Mouse (Mus musculus) stomach, embryonic 15.5 days (tissue): ENCODE data around the gene Mrps34. TPM values are rescaled to one million over a fixed set of nuclear protein-coding genes. Genes with fewer than 3 reads are reported as not detected.
"Not testable (repeated sequence)": the region's sequence is repeated elsewhere in the genome, so short reads cannot be mapped to it uniquely, and the experiment has no call there.

ENCODE experiments used
- ATAC-seq: fragments of 200-750 bp; cut with Nextera tagmentation; 2 replicates; pipeline ENCODE4 v1.8.0; 2017; ENCODE audit warnings: low read depth, moderate number of reproducible peaks, moderate TSS enrichment; ENCODE audit not compliant: insufficient read depth, low FRiP score
- H3K27ac ChIP-seq: fragments of 300-500 bp; sonication (generic); 2 replicates; pipeline ENCODE4 v1.5.1; 2015; ENCODE audit warnings: mild to moderate bottlenecking, inconsistent platforms
- H3K27me3 ChIP-seq: fragments of 300-500 bp; sonication (generic); replicated peaks from 2 replicates; pipeline ENCODE4 v1.6.1; 2015; ENCODE audit warnings: inconsistent platforms
- H3K36me3 ChIP-seq: fragments of 300-500 bp; sonication (generic); 2 replicates; pipeline ENCODE4 v1.6.1; 2015; ENCODE audit warnings: inconsistent platforms
- H3K4me1 ChIP-seq: fragments of 300-500 bp; sonication (generic); 2 replicates; pipeline ENCODE4 v1.6.1; 2015; ENCODE audit warnings: inconsistent platforms
- H3K4me2 ChIP-seq: fragments of 300-500 bp; sonication (generic); 2 replicates; pipeline ENCODE4 v1.6.1; 2015; ENCODE audit warnings: mild to moderate bottlenecking, inconsistent platforms
- H3K4me3 ChIP-seq: fragments of 300-500 bp; sonication (generic); replicated peaks from 2 replicates; pipeline ENCODE4 v1.5.1; 2015; ENCODE audit warnings: inconsistent platforms
- H3K9ac ChIP-seq: fragments of 300-500 bp; sonication (generic); 2 replicates; pipeline ENCODE4 v1.6.1; 2015; ENCODE audit warnings: inconsistent platforms
- H3K9me3 ChIP-seq: fragments of 300-500 bp; sonication (generic); 2 replicates; pipeline ENCODE4 v1.6.1; 2016; ENCODE audit warnings: inconsistent platforms
- WGBS: fragments of 180-500 bp; shearing (Covaris S2); methylation state at CpG from one replicate; pipeline ENCODE4 v1.1.7; 2015; 5-methylcytosine and 5-hydroxymethylcytosine counted together
- polyA plus RNA-seq: library from polyadenylated mRNA; unstranded; fragments of >200 nt; fragmentation: Nextera tagmentation; extraction: Ambion mirVana; gene quantifications from 2 replicates; pipeline ENCODE4 v1.2.1, GENCODE M21; 2015

Gene Mrps34
- polyA plus RNA-seq, 1 experiment from 2014 or later = 112 TPM

GRCm38 (mm10) chr17:24943036-24943435, 48.1 kb downstream of the Mrps34 start:
- WGBS = 86% methylated on average over 7 of the region's 7 CpGs
- Histone ChIP-seq H3K4me2 (no peak overlapping the region), H3K27ac (no peak overlapping the region)

GRCm38 (mm10) chr17:24943589-24943988, 48.7 kb downstream of the Mrps34 start:
- not testable (repeated sequence) for H3K9ac ChIP-seq, H3K27me3 ChIP-seq, H3K4me1 ChIP-seq, ATAC-seq, H3K27ac ChIP-seq, H3K4me2 ChIP-seq, H3K9me3 ChIP-seq, H3K4me3 ChIP-seq
- H3K36me3 ChIP-seq = peaks cover 28% of the 10 kb centered on the region
- WGBS = 84% methylated on average over 1 of the region's 1 CpGs

More at GRCm38 (mm10) chr17:24943036-24943435, 48.1 kb downstream of the Mrps34 start:
- Histone ChIP-seq H3K36me3 (peaks cover 22% of the 10 kb centered on the region), H3K27me3 (no peaks in the 10 kb centered on the region), H3K9ac (no peak overlapping the region), H3K9me3 (no peaks in the 10 kb centered on the region), H3K4me3 (no peak overlapping the region), H3K4me1 (no peaks in the 10 kb centered on the region)
- no peak for ATAC-seq

Other genes starting within 250 kb of the Mrps34 start
- gene Slc9a3r2, start 244.8 kb upstream of the Mrps34 start, polyA plus RNA-seq = 51.0 and 53.7 TPM in 2 replicates
- 0.30 and 0.46 TPM in 2 replicates for gene Npw, start 236.7 kb upstream of the Mrps34 start, polyA plus RNA-seq
- 19.3 and 22.1 TPM in 2 replicates for gene Zfp598, start 225.4 kb upstream of the Mrps34 start, polyA plus RNA-seq
- 6.3 and 6.9 TPM in 2 replicates for gene Syngr3, start 205.2 kb upstream of the Mrps34 start, polyA plus RNA-seq
- gene Gfer, start 199.0 kb upstream of the Mrps34 start, polyA plus RNA-seq = 40.9 and 44.1 TPM in 2 replicates
- 3.2 and 3.5 TPM in 2 replicates for gene Noxo1, start 198.9 kb upstream of the Mrps34 start, polyA plus RNA-seq
- 64.4 and 68.0 TPM in 2 replicates for gene Tbl3, start 187.5 kb upstream of the Mrps34 start, polyA plus RNA-seq
- gene Rnf151, start 177.1 kb upstream of the Mrps34 start, polyA plus RNA-seq = 0.19 TPM in 1 of 2 replicates, not detected in the other
- gene Rps2, start 177.0 kb upstream of the Mrps34 start, polyA plus RNA-seq = 1,497 and 1,515 TPM in 2 replicates
- 238 and 259 TPM in 2 replicates for gene Ndufb10, start 170.6 kb upstream of the Mrps34 start, polyA plus RNA-seq
- 0.15 TPM in 1 of 2 replicates, not detected in the other for gene Rpl3l, start 167.3 kb upstream of the Mrps34 start, polyA plus RNA-seq
- gene Msrb1, start 158.5 kb upstream of the Mrps34 start, polyA plus RNA-seq = 37.0 and 41.4 TPM in 2 replicates
- gene Hs3st6, start 142.1 kb upstream of the Mrps34 start, polyA plus RNA-seq = 1.1 and 1.5 TPM in 2 replicates
- gene Meiob, start 90.8 kb upstream of the Mrps34 start, polyA plus RNA-seq = 0.08 TPM in 1 of 2 replicates, not detected in the other
- gene Hagh, start 55.0 kb upstream of the Mrps34 start, polyA plus RNA-seq = 49.1 and 49.3 TPM in 2 replicates
- gene Fahd1, start 44.8 kb upstream of the Mrps34 start, polyA plus RNA-seq = 34.5 and 35.4 TPM in 2 replicates
- gene Igfals, start 29.1 kb upstream of the Mrps34 start, polyA plus RNA-seq = 3.9 and 4.0 TPM in 2 replicates
- gene Nubp2, start 8.8 kb upstream of the Mrps34 start, polyA plus RNA-seq = 49.0 and 49.6 TPM in 2 replicates
- 32.1 and 32.5 TPM in 2 replicates for gene Spsb3, start 8.5 kb upstream of the Mrps34 start, polyA plus RNA-seq
- gene Eme2, start within 50 bp of the Mrps34 start, polyA plus RNA-seq = 26.3 and 29.3 TPM in 2 replicates
- 77.5 and 79.8 TPM in 2 replicates for gene Nme3, start 1.4 kb downstream of the Mrps34 start, polyA plus RNA-seq
- gene Mapk8ip3, start 41.9 kb downstream of the Mrps34 start, polyA plus RNA-seq = 29.2 and 31.3 TPM in 2 replicates
- 183 and 204 TPM in 2 replicates for gene Jpt2, start 65.6 kb downstream of the Mrps34 start, polyA plus RNA-seq
- gene Cramp1l, start 120.7 kb downstream of the Mrps34 start, polyA plus RNA-seq = 7.1 and 7.6 TPM in 2 replicates
- gene Ift140, start 121.0 kb downstream of the Mrps34 start, polyA plus RNA-seq = 18.9 and 21.6 TPM in 2 replicates
- gene Tmem204, start 188.5 kb downstream of the Mrps34 start, polyA plus RNA-seq = 23.5 and 23.7 TPM in 2 replicates
- gene Telo2, start 220.9 kb downstream of the Mrps34 start, polyA plus RNA-seq = 38.6 and 40.2 TPM in 2 replicates
- 0.12 and 0.36 TPM in 2 replicates for gene Ptx4, start 225.6 kb downstream of the Mrps34 start, polyA plus RNA-seq
- gene Clcn7, start 238.3 kb downstream of the Mrps34 start, polyA plus RNA-seq = 18.1 and 21.1 TPM in 2 replicates